ENCODE assay signal across 17 mouse cellular contexts in the genomic region with DNA sequence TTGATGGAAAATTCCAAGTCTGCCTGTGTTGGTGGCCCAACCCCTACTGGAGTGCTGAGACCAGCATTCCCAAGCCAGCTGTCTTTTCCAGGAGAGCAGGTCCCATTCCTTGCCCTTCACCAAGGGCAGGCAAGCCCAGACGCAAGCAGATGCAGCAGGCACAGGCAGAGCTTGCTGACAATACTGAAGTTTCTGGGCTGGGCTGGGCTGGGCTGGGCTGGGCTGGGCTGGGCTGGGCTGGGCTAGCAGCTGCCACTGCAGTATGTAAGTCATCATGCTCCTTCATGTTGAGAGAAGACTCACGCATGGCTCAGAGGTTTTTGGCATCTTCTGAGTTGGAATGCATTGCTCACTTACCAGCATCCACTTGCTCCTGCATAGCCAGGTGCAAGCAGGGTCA. TPM values are rescaled to one million over a fixed set of nuclear protein-coding genes. Genes with fewer than 3 reads are reported as not detected.
DNase-seq lines count a peak whose midpoint lies in the region; ATAC-seq lines count a peak whose summit lies in the region.
"Had no signal": no experiment of that assay in that cellular context is flagged by ENCODE, and none has a peak within 500 bp of the region (broad histone marks: within the 10 kb centered on the region; RNA-seq: fewer than 3 reads in every experiment).

No protein-coding gene starts in this region.

- no peak overlapping the region for H3K4me2 ChIP-seq in limb, embryonic 13.5 days (replicated peaks)
- H3K4me2 ChIP-seq in embryonic facial prominence, embryonic 13.5 days, result no peak overlapping the region
- H3K4me2 ChIP-seq in stomach, embryonic 15.5 days, result no peak overlapping the region
- H3K4me2 ChIP-seq: liver, embryonic 13.5 days; neural tube, embryonic 12.5 days had no signal

- no peaks in the 10 kb centered on the region for H3K36me3 ChIP-seq in limb, embryonic 13.5 days
- no peaks in the 10 kb centered on the region for H3K36me3 ChIP-seq in limb, embryonic 10.5 days
- H3K36me3 ChIP-seq in embryonic facial prominence, embryonic 13.5 days, result no peaks in the 10 kb centered on the region
- no peaks in the 10 kb centered on the region for H3K36me3 ChIP-seq in stomach, embryonic 15.5 days
- H3K36me3 ChIP-seq: liver, embryonic 13.5 days; neural tube, embryonic 12.5 days had no signal

- H3K4me1 ChIP-seq in limb, embryonic 13.5 days, result peaks cover 11% of the 10 kb centered on the region
- H3K4me1 ChIP-seq in limb, embryonic 10.5 days, result peaks cover 9% of the 10 kb centered on the region; the same call in 1 of the 2 replicates
- peaks cover 13% of the 10 kb centered on the region for H3K4me1 ChIP-seq in embryonic facial prominence, embryonic 13.5 days
- H3K4me1 ChIP-seq in stomach, embryonic 15.5 days, result peaks cover 3% of the 10 kb centered on the region
- H3K4me1 ChIP-seq: liver, embryonic 13.5 days had no signal

- H3K27ac ChIP-seq in limb, embryonic 13.5 days, result peak overlapping the region; percentile 28; the same call in 1 of the 2 replicates
- no peak overlapping the region for H3K27ac ChIP-seq in limb, embryonic 10.5 days
- H3K27ac ChIP-seq in embryonic facial prominence, embryonic 13.5 days, result peak overlapping the region; percentile 33; the same call in 1 of the 2 replicates
- H3K27ac ChIP-seq in stomach, embryonic 15.5 days, result no peak overlapping the region
- H3K27ac ChIP-seq: liver, embryonic 13.5 days; neural tube, embryonic 12.5 days had no signal

- DNase-seq in gastrocnemius, postnatal 25 days, result peak; percentile 30
- no peak for DNase-seq in gastrocnemius, adult 18-20 months (ENCODE audit: low spot score)
- no peak for DNase-seq in limb, embryonic 10.5 days (ENCODE audit: low spot score)
- no peak for DNase-seq in adrenal gland, postnatal 25 days
- no peak for DNase-seq in cerebellum, adult 11 months
- DNase-seq: adrenal gland, adult 8-10 months; cerebellum, adult 18-20 months; kidney, postnatal 14 days; layer of hippocampus, postnatal 36 days; liver, embryonic 13.5 days; right cerebral cortex, postnatal 25 days had no signal

- no peak overlapping the region for H3K4me3 ChIP-seq in limb, embryonic 13.5 days
- no peak overlapping the region for H3K4me3 ChIP-seq in limb, embryonic 10.5 days
- H3K4me3 ChIP-seq in embryonic facial prominence, embryonic 13.5 days, result no peak overlapping the region
- H3K4me3 ChIP-seq in stomach, embryonic 15.5 days (replicated peaks), result no peak overlapping the region
- H3K4me3 ChIP-seq: erythroblast, embryonic 14.5 days; liver, embryonic 13.5 days; neural tube, embryonic 12.5 days had no signal

- H3K9me3 ChIP-seq in limb, embryonic 13.5 days, result no peaks in the 10 kb centered on the region
- no peaks in the 10 kb centered on the region for H3K9me3 ChIP-seq in limb, embryonic 10.5 days (replicated peaks)
- 0 out of 2 replicates have a peak, but pooled peaks cover 3% of the 10 kb centered on the region for H3K9me3 ChIP-seq in embryonic facial prominence, embryonic 13.5 days
- no peaks in the 10 kb centered on the region for H3K9me3 ChIP-seq in stomach, embryonic 15.5 days

- H3K9ac ChIP-seq in limb, embryonic 13.5 days, result no peak overlapping the region
- H3K9ac ChIP-seq in embryonic facial prominence, embryonic 13.5 days, result no peak overlapping the region
- no peak overlapping the region for H3K9ac ChIP-seq in stomach, embryonic 15.5 days
- H3K9ac ChIP-seq: liver, embryonic 13.5 days; neural tube, embryonic 12.5 days had no signal

- WGBS in limb, embryonic 13.5 days, result 70% methylated on average over 2 of the region's 2 CpGs
- WGBS in limb, embryonic 10.5 days, result 88% methylated on average over 2 of the region's 2 CpGs
- 79% methylated on average over 2 of the region's 2 CpGs for WGBS in embryonic facial prominence, embryonic 13.5 days
- 52% methylated on average over 2 of the region's 2 CpGs for WGBS in stomach, embryonic 15.5 days

- H3K27me3 ChIP-seq in limb, embryonic 13.5 days, result no peaks in the 10 kb centered on the region
- H3K27me3 ChIP-seq in limb, embryonic 10.5 days (ENCODE audit: low read depth, poor library complexity, severe bottlenecking), result no peaks in the 10 kb centered on the region
- no peaks in the 10 kb centered on the region for H3K27me3 ChIP-seq in embryonic facial prominence, embryonic 13.5 days
- H3K27me3 ChIP-seq in stomach, embryonic 15.5 days (replicated peaks), result no peaks in the 10 kb centered on the region
- H3K27me3 ChIP-seq: CH12.LX; neural tube, embryonic 12.5 days had no signal

- peak; percentile 65 for ATAC-seq in limb, embryonic 13.5 days (ENCODE audit: low FRiP score, low read depth)
- no peak; the same call in 1 of the 2 replicates for ATAC-seq in embryonic facial prominence, embryonic 13.5 days (ENCODE audit: insufficient number of reproducible peaks, insufficient read depth, low FRiP score, low TSS enrichment, low read depth)
- peak; percentile 39; the same call in 1 of the 2 replicates for ATAC-seq in stomach, embryonic 15.5 days (ENCODE audit: insufficient read depth, low FRiP score, low read depth)

RNA-seq across cellular contexts. Expression of a gene that starts 27.7 kb away (rescaled TPM):
- 10 to 100 TPM; 37.8 to 46.3 TPM for total RNA-seq in gastrocnemius, postnatal 25 days (2021)
- 10 to 100 TPM; 32.8 to 42.6 TPM for total RNA-seq in gastrocnemius, adult 18-20 months (2021)
- polyA plus RNA-seq in limb, embryonic 13.5 days (2015; fragmentation: Nextera tagmentation; extraction: Ambion mirVana), result 8.9 and 10.1 TPM in 2 replicates
- polyA plus RNA-seq in limb, embryonic 10.5 days (2016; fragmentation: Nextera tagmentation; extraction: Ambion mirVana), result 3.1 and 3.8 TPM in 2 replicates
- polyA plus RNA-seq in embryonic facial prominence, embryonic 13.5 days (2015; fragmentation: Nextera tagmentation; extraction: Ambion mirVana), result 9.4 and 10.0 TPM in 2 replicates
- polyA plus RNA-seq in stomach, embryonic 15.5 days (2015; fragmentation: Nextera tagmentation; extraction: Ambion mirVana), result 6.8 and 6.9 TPM in 2 replicates
- 36.2 and 41.6 TPM in 2 replicates for total RNA-seq in adrenal gland, postnatal 25 days (2021)

RNA-seq across cellular contexts. Expression of a gene that starts 45.5 kb away (rescaled TPM):
- 1 to 10 TPM; 5.8 to 6.0 TPM for total RNA-seq in gastrocnemius, postnatal 25 days (2021)
- 1 to 10 TPM; 4.2 to 4.9 TPM for total RNA-seq in gastrocnemius, adult 18-20 months (2021)
- 55.5 and 58.0 TPM in 2 replicates for polyA plus RNA-seq in limb, embryonic 13.5 days (2015; fragmentation: Nextera tagmentation; extraction: Ambion mirVana)
- polyA plus RNA-seq in limb, embryonic 10.5 days (2016; fragmentation: Nextera tagmentation; extraction: Ambion mirVana), result 62.3 and 74.5 TPM in 2 replicates
- polyA plus RNA-seq in embryonic facial prominence, embryonic 13.5 days (2015; fragmentation: Nextera tagmentation; extraction: Ambion mirVana), result 58.2 and 59.5 TPM in 2 replicates
- 52.7 and 55.8 TPM in 2 replicates for polyA plus RNA-seq in stomach, embryonic 15.5 days (2015; fragmentation: Nextera tagmentation; extraction: Ambion mirVana)
- total RNA-seq in adrenal gland, postnatal 25 days (2021), result 14.1 and 17.3 TPM in 2 replicates

Comparison
In these comparisons a context has a peak if more than half of its experiments do, and no peak if none do; other contexts are left out.
1. H3K27ac ChIP-seq: peak in limb, embryonic 13.5 days (single experiment) and embryonic facial prominence, embryonic 13.5 days (single experiment); none in limb, embryonic 10.5 days (single experiment) and stomach, embryonic 15.5 days (single experiment).